Mouse (Mus musculus) lung, embryonic 16.5 days (tissue): ENCODE measurements around the gene Dhx40. TPM values are rescaled to one million over a fixed set of nuclear protein-coding genes. Genes with fewer than 3 reads are reported as not detected.

Experiments used
- ATAC-seq: fragments of 200-750 bp; cut with Nextera tagmentation; 2 replicates; pipeline ENCODE4 v1.8.0; 2017; ENCODE audit warnings: low read depth, mild to moderate bottlenecking, moderate library complexity
- H3K27ac ChIP-seq: fragments of 300-500 bp; sonication (generic); 2 replicates; pipeline ENCODE4 v1.5.1; 2014; ENCODE audit warnings: mild to moderate bottlenecking, control low read depth, low read length
- H3K27me3 ChIP-seq: fragments of 300-500 bp; sonication (generic); 2 replicates; pipeline ENCODE4 v1.6.1; 2014; ENCODE audit warnings: low read depth, low read length, mixed read lengths; ENCODE audit not compliant: control insufficient read depth, insufficient read depth
- H3K36me3 ChIP-seq: fragments of 300-500 bp; sonication (generic); 2 replicates; pipeline ENCODE4 v1.6.1; 2014; ENCODE audit warnings: low read length; ENCODE audit not compliant: control insufficient read depth, insufficient read depth
- H3K4me1 ChIP-seq: fragments of 300-500 bp; sonication (generic); replicated peaks from 2 replicates; pipeline ENCODE4 v1.6.1; 2014; ENCODE audit warnings: low read length, mixed read lengths; ENCODE audit not compliant: control insufficient read depth, insufficient read depth
- H3K4me2 ChIP-seq: fragments of 300-500 bp; sonication (generic); 2 replicates; pipeline ENCODE4 v1.6.1; 2014; ENCODE audit warnings: low read depth, low read length, control low read depth
- H3K4me3 ChIP-seq: fragments of 300-500 bp; sonication (generic); 2 replicates; pipeline ENCODE4 v1.5.1; 2014; ENCODE audit warnings: mild to moderate bottlenecking, low read length, control low read depth
- H3K9ac ChIP-seq: fragments of 300-500 bp; sonication (generic); 2 replicates; pipeline ENCODE4 v1.6.1; 2014; ENCODE audit warnings: low read length, control low read depth
- H3K9me3 ChIP-seq: fragments of 300-500 bp; sonication (generic); 2 replicates; pipeline ENCODE4 v1.6.1; 2016; ENCODE audit warnings: low read length; ENCODE audit not compliant: control insufficient read depth
- WGBS: fragments of 180-500 bp; shearing (Covaris S2); extraction: QIAGEN DNeasy Blood & Tissue Kit; methylation state at CpG from one replicate; pipeline ENCODE4 v1.1.7; 2014; 5-methylcytosine and 5-hydroxymethylcytosine counted together
- polyA plus RNA-seq: library from polyadenylated mRNA; unstranded; fragments of >200 nt; fragmentation: Nextera tagmentation; extraction: Ambion mirVana; gene quantifications from 2 replicates; pipeline ENCODE4 v1.2.1, GENCODE M21; 2015

Gene Dhx40
- polyA plus RNA-seq, 1 experiment from 2014 or later, result 28.4 TPM

DNA sequence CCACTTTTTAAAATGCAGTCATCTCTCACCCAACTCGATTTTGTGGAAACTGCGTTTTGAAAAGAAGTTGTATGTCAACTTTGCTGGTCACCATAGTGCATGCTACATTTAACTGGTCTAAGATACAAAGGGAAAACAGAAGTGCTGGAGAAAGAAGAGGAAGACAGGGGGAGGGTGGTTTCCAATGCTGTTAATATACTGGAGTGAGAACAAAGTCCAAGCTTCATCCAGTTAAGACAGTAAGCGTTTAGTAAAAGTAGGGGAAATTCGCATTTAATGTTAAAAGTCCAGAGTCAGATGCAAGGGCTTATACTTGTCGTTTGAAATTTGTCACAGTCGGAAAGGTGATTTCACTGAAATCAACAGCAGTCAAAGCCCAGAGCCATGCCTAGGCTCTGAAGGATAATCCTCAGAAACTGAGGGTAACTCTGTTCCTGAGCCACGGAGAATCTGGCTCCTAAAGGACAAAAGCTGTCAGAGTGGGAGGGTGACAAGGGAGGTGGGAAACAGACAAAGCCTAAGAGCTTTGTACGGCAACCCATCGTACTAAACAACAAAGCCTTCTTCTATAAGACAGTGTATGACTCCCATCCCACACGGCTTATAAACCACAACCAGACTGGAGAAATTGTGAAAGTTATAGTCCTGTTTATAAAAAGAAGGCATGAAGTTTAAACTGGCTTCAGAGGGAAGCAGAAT is 73.2 kb downstream of the Dhx40 start:
- 82% methylated on average over 10 of the region's 10 CpGs for WGBS
- Histone ChIP-seq H3K36me3 (peaks cover 8% of the 10 kb centered on the region; the same call in 1 of the 2 replicates), H3K27me3 (no peaks in the 10 kb centered on the region), H3K27ac (no peak overlapping the region), H3K4me3 (no peak overlapping the region), H3K4me2 (no peak overlapping the region), H3K9me3 (no peaks in the 10 kb centered on the region), H3K9ac (no peak overlapping the region), H3K4me1 (no peaks in the 10 kb centered on the region)
- no peak for ATAC-seq

DNA sequence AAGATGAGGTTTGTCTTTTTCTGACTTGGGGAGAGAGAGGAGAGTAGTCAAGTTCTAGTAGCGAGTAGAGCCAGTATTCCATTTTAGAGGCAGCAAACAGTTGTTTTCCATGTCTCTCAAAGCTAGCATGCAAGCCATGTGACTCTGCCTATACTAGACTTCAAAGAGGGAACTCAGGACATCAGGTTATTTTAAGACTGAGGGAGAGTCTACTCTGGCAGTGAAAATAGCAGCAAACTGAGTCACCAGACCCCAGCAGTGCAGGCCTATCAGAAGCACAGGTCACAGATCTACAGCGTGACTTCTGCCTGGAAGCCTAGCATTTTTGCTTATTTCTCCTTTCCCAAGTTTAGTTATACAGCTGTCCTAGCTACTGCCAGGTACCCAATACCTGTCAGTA is 76.1 kb downstream of the Dhx40 start:
- no peaks in the 10 kb centered on the region for H3K4me1 ChIP-seq
- no peak overlapping the region for H3K4me2 ChIP-seq
- peaks cover 17% of the 10 kb centered on the region for H3K36me3 ChIP-seq
- ATAC-seq, result no peak
- no peaks in the 10 kb centered on the region for H3K9me3 ChIP-seq
- H3K9ac ChIP-seq, result no peak overlapping the region
- 90% methylated on average over 2 of the region's 2 CpGs for WGBS
- no peaks in the 10 kb centered on the region for H3K27me3 ChIP-seq
- no peak overlapping the region for H3K4me3 ChIP-seq
- H3K27ac ChIP-seq, result no peak overlapping the region

DNA sequence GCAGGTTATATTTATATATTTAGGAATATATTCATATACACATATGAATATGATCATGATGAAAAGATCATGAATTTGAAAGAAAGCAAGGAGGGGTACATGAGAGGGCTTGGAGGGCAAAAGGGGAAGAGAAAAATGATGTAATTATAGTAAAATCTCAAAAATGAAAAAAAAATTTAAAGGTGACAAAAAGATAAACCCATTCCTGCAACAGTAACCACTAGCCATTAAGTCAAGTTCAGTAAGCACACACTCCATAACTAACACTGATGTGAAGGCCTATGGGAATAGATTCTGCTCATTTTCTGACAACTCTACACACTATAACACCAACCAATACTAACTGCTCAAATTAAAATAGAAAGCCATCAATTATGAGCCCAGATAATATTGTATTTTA is 81.9 kb downstream of the Dhx40 start:
- Histone ChIP-seq H3K9me3 (no peaks in the 10 kb centered on the region), H3K27me3 (no peaks in the 10 kb centered on the region), H3K4me2 (no peak overlapping the region), H3K9ac (no peak overlapping the region), H3K27ac (no peak overlapping the region), H3K4me1 (no peaks in the 10 kb centered on the region), H3K36me3 (peaks cover 23% of the 10 kb centered on the region), H3K4me3 (no peak overlapping the region)
- no peak for ATAC-seq

DNA sequence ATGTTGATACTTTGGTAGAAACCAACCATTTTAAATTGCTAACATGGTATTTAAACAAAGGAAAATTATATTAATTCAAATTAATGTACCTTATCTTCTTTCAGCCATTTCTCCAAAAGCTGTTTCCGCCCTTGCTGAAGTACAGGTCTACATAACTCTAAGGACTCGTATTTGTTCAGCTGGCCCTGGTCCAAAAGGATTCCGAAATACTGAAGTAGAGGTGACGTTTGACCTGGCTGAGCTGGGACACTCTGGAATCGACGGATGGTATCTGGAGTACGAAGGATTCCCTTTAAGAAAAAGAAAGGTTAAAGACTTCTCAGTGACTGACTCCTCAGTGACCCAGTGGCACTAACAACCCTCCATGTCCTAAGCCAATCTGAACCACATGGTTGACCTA is 82.6 kb downstream of the Dhx40 start:
- H3K4me1 ChIP-seq, result no peaks in the 10 kb centered on the region
- H3K27me3 ChIP-seq, result no peaks in the 10 kb centered on the region
- H3K4me2 ChIP-seq, result no peak overlapping the region
- H3K9ac ChIP-seq, result no peak overlapping the region
- H3K4me3 ChIP-seq, result no peak overlapping the region
- peaks cover 25% of the 10 kb centered on the region for H3K36me3 ChIP-seq
- H3K9me3 ChIP-seq, result no peaks in the 10 kb centered on the region
- WGBS, result 56% methylated on average over 7 of the region's 7 CpGs
- no peak overlapping the region for H3K27ac ChIP-seq
- ATAC-seq, result no peak

DNA sequence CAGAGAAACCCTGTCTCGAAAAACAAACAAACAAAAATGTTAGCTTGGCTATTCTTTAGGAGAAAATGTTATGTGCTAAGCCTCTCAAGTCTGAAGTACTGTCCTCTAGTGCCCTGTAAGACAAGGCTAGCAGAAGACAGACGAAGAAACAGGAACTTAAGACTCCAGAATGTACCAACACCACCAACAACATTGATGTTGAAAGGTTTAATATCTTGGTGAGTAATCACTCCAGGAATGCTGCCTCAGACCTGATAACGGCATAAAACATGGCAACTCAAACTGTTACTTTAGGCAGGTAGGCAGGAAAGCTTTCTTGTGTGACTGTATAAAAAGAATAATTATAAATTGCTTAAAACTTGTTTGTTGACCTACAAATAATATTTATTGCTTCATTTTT is 83.5 kb downstream of the Dhx40 start:
- Histone ChIP-seq H3K9me3 (no peaks in the 10 kb centered on the region), H3K4me3 (no peak overlapping the region), H3K9ac (no peak overlapping the region), H3K4me1 (no peaks in the 10 kb centered on the region), H3K36me3 (peaks cover 30% of the 10 kb centered on the region), H3K27ac (no peak overlapping the region), H3K4me2 (no peak overlapping the region), H3K27me3 (no peaks in the 10 kb centered on the region)
- 90% methylated on average over 3 of the region's 3 CpGs for WGBS
- ATAC-seq, result no peak

DNA sequence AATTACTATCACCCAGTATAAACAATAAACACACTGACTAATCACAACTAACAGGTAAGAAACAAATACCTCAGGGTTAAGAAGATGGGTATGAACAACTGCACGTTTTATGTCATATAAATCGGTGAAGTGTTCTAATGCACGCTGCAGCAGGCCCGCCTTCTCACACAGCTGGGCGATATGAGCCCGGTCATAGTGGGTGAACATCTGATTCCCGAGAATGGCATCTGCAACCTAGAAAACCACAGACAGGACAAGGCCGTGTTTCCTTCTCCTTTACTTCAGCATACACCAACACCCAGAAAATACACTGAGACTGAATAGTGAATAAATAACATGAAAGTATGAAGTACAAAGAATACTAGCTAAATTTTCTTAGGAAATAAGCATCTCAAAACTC is 88.2 kb downstream of the Dhx40 start:
- Histone ChIP-seq H3K9me3 (no peaks in the 10 kb centered on the region), H3K4me3 (no peak overlapping the region), H3K4me1 (no peaks in the 10 kb centered on the region), H3K36me3 (peaks cover 34% of the 10 kb centered on the region), H3K4me2 (no peak overlapping the region), H3K27me3 (no peaks in the 10 kb centered on the region), H3K27ac (no peak overlapping the region), H3K9ac (no peak overlapping the region)
- WGBS, result 92% methylated on average over 8 of the region's 8 CpGs
- ATAC-seq, result no peak

Other genes with a start within 250 kb of the Dhx40 start
- gene Vmp1, start 123.9 kb downstream of the Dhx40 start, polyA plus RNA-seq, result 101 and 106 TPM in 2 replicates
- 27.6 and 28.5 TPM in 2 replicates for gene Ptrh2, start 123.8 kb downstream of the Dhx40 start, polyA plus RNA-seq
- 125 and 134 TPM in 2 replicates for gene Cltc, start 50.2 kb downstream of the Dhx40 start, polyA plus RNA-seq
- gene Ypel2, start 186.0 kb upstream of the Dhx40 start, polyA plus RNA-seq, result 11.4 and 11.8 TPM in 2 replicates